Mouse (Mus musculus) heart, adult 11 months (tissue): ENCODE results near the gene Caskin1.

Experiments
- DNase-seq: peaks from one replicate; pipeline ENCODE4 v3.0.0; 2022

The Caskin1 gene

GRCm38 (mm10) chr17:24496026-24496425, 7.6 kb downstream of the Caskin1 start:
- no peak for DNase-seq

- DNase-seq: no peak
Observed at GRCm38 (mm10) chr17:24502208-24502607, 13.8 kb downstream of the Caskin1 start.

- DNase-seq: no peak
Observed at GRCm38 (mm10) chr17:24504085-24504484, 15.7 kb downstream of the Caskin1 start.

- no peak for DNase-seq
Observed at GRCm38 (mm10) chr17:24505286-24505955, 17.0 kb downstream of the Caskin1 start.

- peak; percentile 90 for DNase-seq
Observed at GRCm38 (mm10) chr17:24506332-24507070, 18.1 kb downstream of the Caskin1 start.

GRCm38 (mm10) chr17:24507129-24507664, 18.8 kb downstream of the Caskin1 start:
- DNase-seq: no peak

- no peak for DNase-seq
Observed at GRCm38 (mm10) chr17:24507806-24508460, 19.5 kb downstream of the Caskin1 start.

- DNase-seq: peak; percentile 94
Observed at GRCm38 (mm10) chr17:24513609-24514008, 25.2 kb downstream of the Caskin1 start.

- DNase-seq: peak; percentile 96
Observed at GRCm38 (mm10) chr17:24514270-24515257, 26.2 kb downstream of the Caskin1 start.

GRCm38 (mm10) chr17:24520450-24520849, 32.0 kb downstream of the Caskin1 start:
- DNase-seq: no peak

GRCm38 (mm10) chr17:24524734-24525133, 36.3 kb downstream of the Caskin1 start:
- DNase-seq: no peak

GRCm38 (mm10) chr17:24527315-24527714, 38.9 kb downstream of the Caskin1 start:
- DNase-seq: no peak

- DNase-seq: peak; percentile 100
Observed at GRCm38 (mm10) chr17:24527723-24528559, 39.5 kb downstream of the Caskin1 start, which contains the start of gene Traf7. Traf7 (minus strand) TSS chr17:24527938.

GRCm38 (mm10) chr17:24528560-24528918, 40.1 kb downstream of the Caskin1 start:
- DNase-seq: no peak

- no peak for DNase-seq
Observed at GRCm38 (mm10) chr17:24529007-24529451, 40.6 kb downstream of the Caskin1 start.

GRCm38 (mm10) chr17:24529883-24530282, 41.5 kb downstream of the Caskin1 start:
- DNase-seq: no peak

- peak; percentile 93 for DNase-seq
Observed at GRCm38 (mm10) chr17:24530361-24531050, 42.1 kb downstream of the Caskin1 start.

- DNase-seq: no peak
Observed at GRCm38 (mm10) chr17:24531064-24531463, 42.7 kb downstream of the Caskin1 start.

GRCm38 (mm10) chr17:24532045-24532444, 43.6 kb downstream of the Caskin1 start:
- DNase-seq: no peak
